19 mouse cellular contexts compared by ENCODE assay signal in the genomic region with DNA sequence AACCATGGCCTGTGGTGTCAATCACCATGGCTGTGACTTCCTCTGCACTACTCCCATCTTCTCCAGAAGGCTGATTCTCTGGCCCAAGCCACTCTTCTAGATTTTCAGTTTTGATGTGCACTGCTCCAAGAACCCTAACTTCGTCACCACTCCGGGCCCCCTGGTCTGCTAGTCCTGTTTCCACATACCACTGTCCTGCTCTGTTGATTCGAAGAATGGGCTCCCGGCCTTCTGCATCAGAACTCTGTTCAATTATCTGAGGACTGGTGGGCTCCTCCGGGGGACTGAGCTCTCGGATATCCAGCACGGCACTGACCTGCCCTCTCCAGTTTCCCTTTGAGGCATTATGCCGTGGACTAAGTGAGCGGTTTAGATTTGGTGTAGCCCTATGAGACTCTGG. TPM values are rescaled to one million over a fixed set of nuclear protein-coding genes. Genes with fewer than 3 reads are reported as not detected.
A peak's percentile ranks its signal among the peaks of the same experiment; 100 is the strongest.
DNase-seq lines count a peak whose midpoint lies in the region; ATAC-seq and TF ChIP-seq lines count a peak whose summit lies in the region.
"Had no signal": no experiment of that assay in that cellular context is flagged by ENCODE, and none has a peak within 500 bp of the region (broad histone marks: within the 10 kb centered on the region; RNA-seq: fewer than 3 reads in every experiment).

No protein-coding gene starts in this region.

- peaks cover 35% of the 10 kb centered on the region for H3K79me2 ChIP-seq in MEL (ENCODE audit: control insufficient read depth, insufficient read depth, low read length, poor library complexity)

- no peak overlapping the region; the same call in 1 of the 2 replicates for H3K9ac ChIP-seq in liver, embryonic 13.5 days
- H3K9ac ChIP-seq in liver, postnatal 0 days (replicated peaks) = no peak overlapping the region
- H3K9ac ChIP-seq in MEL (ENCODE audit: control insufficient read depth, low read depth, low read length, poor library complexity, severe bottlenecking) = peak overlapping the region; percentile 96
- H3K9ac ChIP-seq: embryonic facial prominence, embryonic 12.5 days; forebrain, embryonic 15.5 days; forebrain, postnatal 0 days had no signal

- TF ChIP-seq RAD21 in MEL (IDR thresholded peaks at IDR 0.05; ENCODE audit: low read depth, low read length) = no peak

- TF ChIP-seq EP300 in liver, postnatal 0 days (IDR thresholded peaks at IDR 0.05; ENCODE audit: low read depth) = no peak
- no peak for TF ChIP-seq EP300 in MEL (IDR thresholded peaks at IDR 0.05; ENCODE audit: low read depth in 1 of 2, low read length in 2 of 2)

- TF ChIP-seq CTCF in liver, postnatal 0 days (IDR thresholded peaks at IDR 0.05; ENCODE audit: low read depth) = no peak
- no peak for TF ChIP-seq CTCF in MEL (IDR thresholded peaks at IDR 0.05 in 2 of 3, conservative IDR thresholded peaks at IDR 0.05 in 1 of 3; ENCODE audit: control insufficient read depth in 1 of 3, insufficient read depth in 1 of 3, low read depth in 2 of 3, low read length in 3 of 3, poor library complexity in 1 of 3, severe bottlenecking in 1 of 3)

- H3K4me1 ChIP-seq in liver, embryonic 13.5 days (replicated peaks) = peaks cover 35% of the 10 kb centered on the region
- H3K4me1 ChIP-seq in liver, postnatal 0 days (ENCODE audit: insufficient read depth) = peaks cover 16% of the 10 kb centered on the region
- peaks cover 2 to 9% of the 10 kb centered on the region in 2 experiments for H3K4me1 ChIP-seq in MEL (ENCODE audit: control insufficient read depth in 1 of 2, insufficient read depth in 2 of 2, low read length in 2 of 2)

- H3K4me3 ChIP-seq in liver, embryonic 13.5 days (replicated peaks) = no peak overlapping the region
- no peak overlapping the region for H3K4me3 ChIP-seq in liver, postnatal 0 days (ENCODE audit: low read depth, low read length)
- peak overlapping the region; percentile 60 to 77 for H3K4me3 ChIP-seq in MEL (ENCODE audit: control insufficient read depth in 1 of 2, insufficient read depth in 1 of 2, low read depth in 2 of 2, low read length in 2 of 2)
- H3K4me3 ChIP-seq: embryonic facial prominence, embryonic 10.5 days; embryonic facial prominence, embryonic 12.5 days; forebrain, embryonic 13.5 days; forebrain, embryonic 15.5 days had no signal

- ATAC-seq in liver, embryonic 13.5 days (ENCODE audit: low read depth) = no peak
- no peak for ATAC-seq in liver, postnatal 0 days
- ATAC-seq: activated CD4-positive, CD25-positive, alpha-beta regulatory T cell, adult 4 months; forebrain, embryonic 13.5 days; forebrain, embryonic 15.5 days; forebrain, postnatal 0 days; Patski had no signal

- DNase-seq in adrenal gland, adult 8-10 months = peak; percentile 24
- DNase-seq in adrenal gland, postnatal 4 days (ENCODE audit: low spot score in 2 of 2) = no peak
- no peak for DNase-seq in liver, embryonic 13.5 days
- no peak for DNase-seq in liver, postnatal 0 days
- DNase-seq in MEL (ENCODE audit: low read depth, low spot score) = no peak
- DNase-seq in MEL-GATA-1-ER (ENCODE audit: extremely low read depth, low read depth) = peak; percentile 26
- no peak for DNase-seq in MN1 (ENCODE audit: low spot score)
- DNase-seq: cerebellum, adult 11-12 months; cerebellum, adult 2 months; cerebellum, adult 9-10 months; cerebellum, postnatal 10 days; cerebellum, postnatal 25 days; forebrain, postnatal 0 days had no signal

- H3K27me3 ChIP-seq in liver, embryonic 13.5 days = no peaks in the 10 kb centered on the region
- H3K27me3 ChIP-seq in liver, postnatal 0 days (ENCODE audit: insufficient read depth, low read length) = no peaks in the 10 kb centered on the region
- no peaks in the 10 kb centered on the region for H3K27me3 ChIP-seq in MEL (ENCODE audit: control insufficient read depth in 1 of 2, insufficient read depth in 2 of 2, low read length in 2 of 2)
- H3K27me3 ChIP-seq: embryonic facial prominence, embryonic 12.5 days; forebrain, embryonic 13.5 days; forebrain, embryonic 15.5 days; Patski had no signal

- H3K27ac ChIP-seq in liver, embryonic 13.5 days = 0 out of 2 replicates have a peak overlapping the region, but pooled peaks have one; percentile 41
- H3K27ac ChIP-seq in liver, postnatal 0 days (ENCODE audit: low read depth) = no peak overlapping the region
- peak overlapping the region; percentile 98 for H3K27ac ChIP-seq in MEL (ENCODE audit: control insufficient read depth, low read depth, low read length)
- H3K27ac ChIP-seq: embryonic facial prominence, embryonic 10.5 days; embryonic facial prominence, embryonic 12.5 days; forebrain, embryonic 13.5 days; forebrain, embryonic 15.5 days had no signal

- no peak overlapping the region for H3K4me2 ChIP-seq in liver, embryonic 13.5 days
- H3K4me2 ChIP-seq in liver, postnatal 0 days (ENCODE audit: low read depth, low read length) = no peak overlapping the region
- H3K4me2 ChIP-seq: embryonic facial prominence, embryonic 12.5 days; forebrain, embryonic 13.5 days; forebrain, embryonic 15.5 days had no signal

- no peaks in the 10 kb centered on the region for H3K9me3 ChIP-seq in liver, embryonic 13.5 days (replicated peaks)
- H3K9me3 ChIP-seq in liver, postnatal 0 days (ENCODE audit: low read length) = no peaks in the 10 kb centered on the region
- H3K9me3 ChIP-seq in MEL (replicated peaks; ENCODE audit: insufficient read depth, low read length) = no peaks in the 10 kb centered on the region
- H3K9me3 ChIP-seq: embryonic facial prominence, embryonic 10.5 days; embryonic facial prominence, embryonic 12.5 days; forebrain, embryonic 13.5 days; forebrain, embryonic 15.5 days had no signal

- TF ChIP-seq POLR2A in MEL (IDR thresholded peaks at IDR 0.05; ENCODE audit: control insufficient read depth in 1 of 2, insufficient read depth in 1 of 2, low read depth in 1 of 2, low read length in 2 of 2, poor library complexity in 1 of 2) = no peak

- WGBS in liver, embryonic 13.5 days (ENCODE audit: insufficient replicate concordance) = 87% methylated on average over 9 of the region's 9 CpGs
- 87% methylated on average over 9 of the region's 9 CpGs for WGBS in liver, postnatal 0 days (ENCODE audit: insufficient replicate concordance)

- H3K36me3 ChIP-seq in liver, embryonic 13.5 days = peaks cover 31% of the 10 kb centered on the region
- H3K36me3 ChIP-seq in liver, postnatal 0 days (replicated peaks; ENCODE audit: insufficient read depth, low read length) = peaks cover 12% of the 10 kb centered on the region
- H3K36me3 ChIP-seq in MEL (ENCODE audit: control insufficient read depth in 1 of 2, insufficient read depth in 2 of 2, low read length in 2 of 2) = peaks cover 12 to 34% of the 10 kb centered on the region in 2 experiments

TF ChIP-seq in MEL, 35 proteins besides CTCF, POLR2A, EP300 and RAD21:
- TF ChIP-seq TCF12 (IDR thresholded peaks at IDR 0.05; ENCODE audit: low read depth, low read length) (no peak), TBP (IDR thresholded peaks at IDR 0.05; ENCODE audit: low read depth, low read length) (no peak), POLR2AphosphoS5 (IDR thresholded peaks at IDR 0.05; ENCODE audit: borderline replicate concordance, low read depth, low read length) (no peak), MYC (IDR thresholded peaks at IDR 0.05; ENCODE audit: low read depth, low read length) (no peak), NELFE (IDR thresholded peaks at IDR 0.05; ENCODE audit: low read depth, low read length) (no peak), POLR2AphosphoS2 (IDR thresholded peaks at IDR 0.05; ENCODE audit: low read length) (no peak), RCOR1 (IDR thresholded peaks at IDR 0.05; ENCODE audit: low read depth, low read length) (no peak), USF2 (IDR thresholded peaks at IDR 0.05; ENCODE audit: borderline replicate concordance in 1 of 2, insufficient read depth in 1 of 2, low read depth in 1 of 2, low read length in 2 of 2) (no peak), CHD1 (IDR thresholded peaks at IDR 0.05; ENCODE audit: low read depth, low read length) (no peak), UBTF (IDR thresholded peaks at IDR 0.05; ENCODE audit: borderline replicate concordance, insufficient read depth, low read depth, low read length) (no peak)

RNA-seq across cellular contexts. Expression of gene Zbtb37, which starts 2.8 kb away (rescaled TPM):
- total RNA-seq in adrenal gland, adult 8-10 months (2022) = 10 to 100 TPM; 13.1 to 27.1 (median 19.0) TPM
- total RNA-seq in adrenal gland, postnatal 4 days (2021) = 10 to 100 TPM; 26.4 to 29.5 TPM
- polyA plus RNA-seq in liver, embryonic 13.5 days (2015; fragmentation: Nextera tagmentation; extraction: Ambion mirVana) = 2.5 and 3.2 TPM in 2 replicates
- 2.0 and 2.3 TPM in 2 replicates for polyA plus RNA-seq in liver, postnatal 0 days (2015; fragmentation: Nextera tagmentation; extraction: Ambion mirVana)
- 5.2 and 5.7 TPM in 2 replicates for total RNA-seq in MEL (2012; rRNA removed)
- polyA plus RNA-seq in MEL (2012; ENCODE audit: insufficient read depth in 1 of 2, insufficient read length in 2 of 2, low read depth in 1 of 2, low replicate concordance in 2 of 2, missing spikeins in 1 of 2) = 1 to 10 TPM in 1 of 2 experiments, not detected in 1; 4.2 TPM

RNA-seq across cellular contexts. Expression of gene Dars2, which starts 38.6 kb away (rescaled TPM):
- 10 to 100 TPM; 29.7 to 31.8 (median 31.0) TPM for total RNA-seq in adrenal gland, adult 8-10 months (2022)
- 10 to 100 TPM; 30.2 to 31.0 TPM for total RNA-seq in adrenal gland, postnatal 4 days (2021)
- 40.7 and 49.0 TPM in 2 replicates for polyA plus RNA-seq in liver, embryonic 13.5 days (2015; fragmentation: Nextera tagmentation; extraction: Ambion mirVana)
- polyA plus RNA-seq in liver, postnatal 0 days (2015; fragmentation: Nextera tagmentation; extraction: Ambion mirVana) = 13.8 and 16.2 TPM in 2 replicates
- 53.1 and 66.2 TPM in 2 replicates for total RNA-seq in MEL (2012; rRNA removed)
- polyA plus RNA-seq in MEL (2012; ENCODE audit: insufficient read depth in 1 of 2, insufficient read length in 2 of 2, low read depth in 1 of 2, low replicate concordance in 2 of 2, missing spikeins in 1 of 2) = 10 to 100 TPM in 1 of 2 experiments, not detected in 1; 83.6 TPM

RNA-seq across cellular contexts. Expression of gene Cenpl, which starts 38.6 kb away (rescaled TPM):
- 1 to 10 TPM; 1.7 to 3.6 (median 2.8) TPM for total RNA-seq in adrenal gland, adult 8-10 months (2022)
- total RNA-seq in adrenal gland, postnatal 4 days (2021) = 10 to 100 TPM in 1 of 2 experiments, 1 to 10 TPM in 1; 9.6 to 10.2 TPM
- 35.3 and 39.8 TPM in 2 replicates for polyA plus RNA-seq in liver, embryonic 13.5 days (2015; fragmentation: Nextera tagmentation; extraction: Ambion mirVana)
- polyA plus RNA-seq in liver, postnatal 0 days (2015; fragmentation: Nextera tagmentation; extraction: Ambion mirVana) = 19.5 and 20.2 TPM in 2 replicates
- total RNA-seq in MEL (2012; rRNA removed) = 6.2 and 6.3 TPM in 2 replicates
- 10 to 100 TPM in 1 of 2 experiments, not detected in 1; 16.9 TPM for polyA plus RNA-seq in MEL (2012; ENCODE audit: insufficient read depth in 1 of 2, insufficient read length in 2 of 2, low read depth in 1 of 2, low replicate concordance in 2 of 2, missing spikeins in 1 of 2)

RNA-seq across cellular contexts. Expression of gene Serpinc1, which starts 53.5 kb away (rescaled TPM):
- total RNA-seq in adrenal gland, adult 8-10 months (2022) = 1 to 10 TPM in 3 of 4 experiments, under 1 TPM in 1; 0.80 to 2.2 (median 1.6) TPM
- 100 to 1,000 TPM in 1 of 2 experiments, 10 to 100 TPM in 1; 10.2 to 294 TPM for total RNA-seq in adrenal gland, postnatal 4 days (2021)
- polyA plus RNA-seq in liver, embryonic 13.5 days (2015; fragmentation: Nextera tagmentation; extraction: Ambion mirVana) = 326 and 385 TPM in 2 replicates
- 3,100 and 3,165 TPM in 2 replicates for polyA plus RNA-seq in liver, postnatal 0 days (2015; fragmentation: Nextera tagmentation; extraction: Ambion mirVana)
- 0.19 and 0.20 TPM in 2 replicates for total RNA-seq in MEL (2012; rRNA removed)
- polyA plus RNA-seq in MEL (2012; ENCODE audit: insufficient read depth in 1 of 2, insufficient read length in 2 of 2, low read depth in 1 of 2, low replicate concordance in 2 of 2, missing spikeins in 1 of 2) = 1 to 10 TPM in 1 of 2 experiments, not detected in 1; 1.3 TPM

Comparison
In these comparisons a context has a peak if more than half of its experiments do, and no peak if none do; other contexts are left out.
1. DNase-seq: peak in adrenal gland, adult 8-10 months (single experiment) and MEL-GATA-1-ER (single experiment); none in adrenal gland, postnatal 4 days (0 of 2), liver, embryonic 13.5 days (single experiment), liver, postnatal 0 days (single experiment), MEL (single experiment) and MN1 (single experiment).
2. H3K4me3 ChIP-seq: peak in MEL (2 of 2); none in liver, embryonic 13.5 days (single experiment) and liver, postnatal 0 days (single experiment).